Mouse (Mus musculus): ENCODE results near the gene Derl2.
A peak's percentile ranks its signal among the peaks of the same experiment; 100 is the strongest.

Derl2 gene

GRCm38 (mm10) chr11:70982030-70982429, 37.6 kb downstream of the Derl2 start:
- peak; percentile 40 for DNase-seq (ENCODE audit: low read depth, low spot score)

DNA sequence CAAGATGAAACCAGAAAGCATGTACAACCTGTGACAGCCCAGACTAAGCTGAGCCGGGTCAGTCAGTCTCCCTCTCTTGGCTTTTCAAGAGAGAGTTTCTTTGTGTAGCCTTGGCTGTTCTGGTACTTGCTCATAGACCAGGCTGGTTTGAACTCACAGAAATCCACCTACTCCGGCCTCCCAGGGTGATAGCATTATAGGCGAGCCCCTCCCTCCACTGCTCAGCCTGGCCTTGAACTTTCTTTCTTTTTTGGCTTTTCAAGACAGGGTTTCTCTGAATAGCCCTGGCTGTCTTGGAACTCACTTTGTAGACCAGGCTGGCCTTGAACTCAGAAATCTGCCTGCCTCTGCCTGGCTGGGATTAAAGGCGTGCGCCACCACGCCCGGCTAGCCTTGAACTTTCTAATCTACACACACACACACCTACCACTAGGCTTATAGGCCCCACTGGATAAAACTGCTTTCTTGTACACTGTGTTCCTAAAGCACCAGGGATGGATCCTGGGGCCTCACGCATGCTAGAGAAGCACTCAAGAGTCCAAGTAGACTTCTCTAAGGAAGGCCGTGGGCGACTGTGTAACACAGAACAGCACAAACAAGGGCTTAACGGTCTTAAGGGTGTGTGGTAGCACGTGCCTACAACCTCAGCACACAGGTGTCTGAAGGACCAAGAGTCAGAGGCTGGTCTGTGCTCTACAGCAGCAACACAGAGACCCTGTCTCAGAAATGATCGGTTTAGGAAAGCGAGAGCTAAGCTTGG, 38.7 kb downstream of the Derl2 start:
- peak; percentile 56 for DNase-seq (ENCODE audit: low read depth, low spot score)

DNA sequence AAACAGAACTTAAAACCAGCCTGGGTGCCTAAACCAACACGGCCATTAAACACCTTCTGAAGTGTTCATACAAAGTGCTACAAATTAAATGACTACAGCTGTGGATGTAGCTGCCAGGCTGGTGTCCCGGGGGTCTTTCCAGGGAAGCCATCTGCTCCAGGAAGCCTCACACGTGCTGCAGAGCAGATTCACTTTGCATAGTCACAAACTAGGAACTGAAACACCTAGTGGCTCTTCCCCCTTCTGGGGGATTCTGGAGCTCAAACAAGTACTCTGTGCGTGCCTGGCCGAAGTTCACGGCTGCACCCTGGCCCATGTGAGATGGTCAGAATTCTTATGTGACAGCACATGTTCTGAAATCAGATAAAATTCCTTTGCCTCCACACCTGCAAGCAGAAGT, 39.4 kb downstream of the Derl2 start:
- DNase-seq (ENCODE audit: low read depth, low spot score): peak; percentile 86

- no peak for DNase-seq (ENCODE audit: low read depth, low spot score)
Measured at GRCm38 (mm10) chr11:70977293-70977692, 42.3 kb downstream of the Derl2 start.

GRCm38 (mm10) chr11:70975193-70975592, 44.4 kb downstream of the Derl2 start:
- DNase-seq (ENCODE audit: low read depth, low spot score): no peak

DNA sequence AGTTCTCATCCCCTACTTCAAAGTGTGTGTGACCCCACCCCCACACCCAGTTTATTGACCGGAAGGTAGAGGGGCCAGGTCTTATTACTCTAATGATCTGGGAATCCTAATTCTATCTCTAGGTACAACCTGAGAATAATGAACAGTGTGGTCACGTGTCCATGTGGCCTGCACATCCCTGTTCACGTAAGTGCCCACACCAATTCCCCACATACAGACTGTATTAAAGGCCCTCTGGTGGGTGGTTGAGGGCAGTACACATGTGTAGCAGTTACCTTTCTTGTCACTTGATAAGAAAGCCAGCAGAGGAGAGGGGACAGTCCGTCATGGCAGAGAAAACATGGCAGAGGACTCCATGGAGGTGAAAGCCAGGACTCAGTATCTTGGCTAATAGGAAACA, 45.7 kb downstream of the Derl2 start:
- DNase-seq (ENCODE audit: low read depth, low spot score): peak; percentile 43

DNA sequence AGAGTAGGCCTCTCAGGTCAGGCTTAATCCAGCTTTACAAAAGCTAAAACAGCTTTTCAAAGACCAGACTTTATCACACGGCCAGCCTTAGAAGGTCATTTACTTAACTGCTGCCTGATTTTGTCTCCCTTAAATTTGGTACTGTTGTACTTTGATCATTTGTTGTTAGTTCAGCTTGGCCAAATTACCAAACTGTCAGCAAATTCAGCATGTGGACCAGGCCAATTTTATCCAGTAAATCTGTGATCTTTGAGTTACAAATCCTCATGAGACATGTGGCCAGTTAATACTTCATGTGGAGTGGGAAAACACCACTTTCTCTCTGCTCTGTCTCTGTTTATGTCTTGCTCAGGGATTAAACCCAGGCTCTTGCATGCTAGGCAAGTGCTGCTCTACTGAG, 47.1 kb downstream of the Derl2 start:
- DNase-seq (ENCODE audit: low read depth, low spot score): no peak

GRCm38 (mm10) chr11:70970560-70971540, 48.8 kb downstream of the Derl2 start:
- DNase-seq (ENCODE audit: low read depth, low spot score): peak; percentile 27

- peak; percentile 95 for DNase-seq (ENCODE audit: low read depth, low spot score)
Measured at GRCm38 (mm10) chr11:70969821-70970559, 49.7 kb downstream of the Derl2 start, which contains the start of the genes Nup88 and Rpain. Nup88 (minus strand) TSS chr11:70969973. Rpain (plus strand) TSS chr11:70970213.

DNA sequence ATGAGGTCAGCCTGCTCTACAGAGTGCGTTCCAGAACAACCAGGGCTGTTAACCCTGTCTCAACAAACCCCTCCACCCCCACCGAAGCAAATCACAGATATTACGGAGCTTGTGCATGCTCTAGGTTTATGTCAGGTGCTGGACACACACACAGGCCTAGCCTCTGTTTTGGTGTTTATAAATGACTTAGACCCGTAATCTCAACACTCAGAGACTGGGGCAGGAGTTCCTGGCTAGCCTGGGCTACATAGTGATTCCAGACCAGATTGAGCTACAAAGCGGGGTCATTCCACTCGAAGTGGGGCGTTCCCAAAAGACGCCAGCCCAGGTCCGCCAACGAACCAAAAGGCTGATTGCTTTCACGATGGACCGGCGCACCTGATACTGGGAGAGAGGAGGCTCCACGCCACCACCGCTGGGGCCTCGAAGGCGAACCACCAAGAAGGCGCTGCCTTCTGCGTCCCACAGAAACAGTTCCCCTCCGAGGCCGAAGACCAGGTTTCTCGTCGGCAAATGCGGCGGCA, 50.3 kb downstream of the Derl2 start:
- no peak for DNase-seq (ENCODE audit: low read depth, low spot score)

DNA sequence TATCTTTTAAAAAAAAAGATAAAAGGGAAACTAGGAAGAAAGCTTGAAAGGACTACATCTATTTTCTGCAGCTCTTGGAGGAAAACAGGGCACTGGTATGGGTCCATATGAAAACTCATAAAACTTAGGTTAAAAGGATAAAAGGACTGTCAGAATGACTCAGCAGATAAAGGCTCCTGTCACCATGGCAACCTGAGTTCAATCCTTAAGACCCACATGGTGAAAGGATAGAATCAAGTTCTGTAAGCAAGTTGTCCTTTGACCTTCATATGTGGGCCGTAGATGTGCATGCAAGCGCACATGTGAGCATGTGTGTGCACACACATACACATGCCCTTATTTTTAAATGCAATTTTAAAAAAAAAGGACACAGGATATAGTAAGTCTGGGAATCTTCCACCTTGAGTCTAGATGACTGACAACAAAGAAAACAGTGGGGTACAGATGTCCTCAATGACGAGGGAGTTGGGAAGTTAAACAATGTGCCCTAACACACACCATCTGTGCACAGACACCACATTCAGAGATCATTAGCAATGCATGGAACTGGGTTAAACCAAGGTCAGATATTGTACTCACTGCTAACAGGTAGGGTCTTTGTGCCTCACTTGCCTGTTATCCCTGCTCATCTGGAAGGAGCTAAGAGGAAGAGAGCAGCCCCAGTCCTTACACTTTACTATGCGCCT, 55.3 kb downstream of the Derl2 start:
- no peak for DNase-seq (ENCODE audit: low read depth, low spot score)

- no peak for DNase-seq (ENCODE audit: low read depth, low spot score)
Measured at GRCm38 (mm10) chr11:70960786-70961554, 58.7 kb downstream of the Derl2 start.
